Comparison of ENCODE assay signal across 8 mouse cellular contexts in the genomic region with DNA sequence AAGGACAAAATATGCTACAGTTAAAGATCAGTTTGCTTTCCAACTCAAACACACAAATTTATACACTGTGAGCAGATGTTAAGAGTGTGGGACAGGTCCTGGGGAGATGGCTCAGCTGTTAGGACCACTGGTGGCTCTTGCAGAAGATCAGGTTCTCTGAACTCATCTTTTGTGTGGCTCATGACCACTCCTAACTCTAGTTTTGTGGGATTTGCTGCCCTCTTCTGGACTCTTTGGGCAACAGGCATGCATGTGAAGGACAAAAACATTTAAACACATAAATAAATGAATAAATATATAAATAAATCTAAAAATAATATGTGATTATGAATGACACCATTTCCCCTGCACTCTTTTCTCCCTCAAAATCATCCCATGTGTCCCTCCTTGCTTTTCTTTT. TPM values are rescaled to one million over a fixed set of nuclear protein-coding genes. Genes with fewer than 3 reads are reported as not detected.
DNase-seq lines count a peak whose midpoint lies in the region; ATAC-seq and TF ChIP-seq lines count a peak whose summit lies in the region.
"Had no signal": no experiment of that assay in that cellular context is flagged by ENCODE, and none has a peak within 500 bp of the region (broad histone marks: within the 10 kb centered on the region; RNA-seq: fewer than 3 reads in every experiment).

No protein-coding gene starts in this region.

- no peak for ATAC-seq in intestine, postnatal 0 days
- no peak for ATAC-seq in intestine, embryonic 16.5 days
- no peak for ATAC-seq in embryonic facial prominence, embryonic 14.5 days (ENCODE audit: low read depth)

- H3K36me3 ChIP-seq in intestine, postnatal 0 days (ENCODE audit: control insufficient read depth, insufficient read depth): no peaks in the 10 kb centered on the region
- no peaks in the 10 kb centered on the region for H3K36me3 ChIP-seq in intestine, embryonic 16.5 days (ENCODE audit: control insufficient read depth, insufficient read depth, low read length)
- H3K36me3 ChIP-seq in ES-E14 (ENCODE audit: control insufficient read depth, insufficient read depth, low read length, poor library complexity, severe bottlenecking): no peaks in the 10 kb centered on the region
- no peaks in the 10 kb centered on the region for H3K36me3 ChIP-seq in embryonic facial prominence, embryonic 14.5 days (ENCODE audit: control insufficient read depth, insufficient read depth, low read length)
- H3K36me3 ChIP-seq: embryonic facial prominence, embryonic 15.5 days had no signal

- H3K4me2 ChIP-seq in intestine, postnatal 0 days (replicated peaks; ENCODE audit: low read depth): no peak overlapping the region
- H3K4me2 ChIP-seq in intestine, embryonic 16.5 days (ENCODE audit: low read depth, low read length): no peak overlapping the region
- H3K4me2 ChIP-seq in embryonic facial prominence, embryonic 14.5 days (ENCODE audit: low read depth, low read length): no peak overlapping the region
- H3K4me2 ChIP-seq: embryonic facial prominence, embryonic 15.5 days had no signal

- peak; percentile 49 for DNase-seq in 416B (ENCODE audit: low read depth)
- DNase-seq in ES-E14 (ENCODE audit: low read depth, low spot score): peak; percentile 24
- DNase-seq in embryonic facial prominence, embryonic 14.5 days (ENCODE audit: low spot score): peak; percentile 20
- DNase-seq in mesoderm, embryonic 11.5 days (ENCODE audit: low read depth, low spot score): peak; percentile 40
- no peak for DNase-seq in yolk sac, embryonic 10.5 days (ENCODE audit: low spot score)

- in situ Hi-C loops in ES-E14 (cut with MboI; ENCODE audit: low sequenced_read_pairs in 2 of 2, unreplicated experiment in 2 of 2): no loop called here

- no peak overlapping the region for H3K27ac ChIP-seq in intestine, postnatal 0 days (ENCODE audit: low read depth, low read length)
- no peak overlapping the region for H3K27ac ChIP-seq in intestine, embryonic 16.5 days (ENCODE audit: low read length)
- no peak overlapping the region for H3K27ac ChIP-seq in ES-E14 (ENCODE audit: insufficient read depth, low read depth, low read length, poor library complexity, severe bottlenecking)
- H3K27ac ChIP-seq in embryonic facial prominence, embryonic 14.5 days (replicated peaks; ENCODE audit: low read depth, low read length): no peak overlapping the region
- H3K27ac ChIP-seq: embryonic facial prominence, embryonic 15.5 days had no signal

- H3K9ac ChIP-seq in intestine, postnatal 0 days (ENCODE audit: low read depth, low read length): no peak overlapping the region
- no peak overlapping the region for H3K9ac ChIP-seq in intestine, embryonic 16.5 days (ENCODE audit: low read depth, low read length)
- no peak overlapping the region for H3K9ac ChIP-seq in ES-E14 (ENCODE audit: insufficient read depth, low read depth, low read length, poor library complexity, severe bottlenecking)
- no peak overlapping the region for H3K9ac ChIP-seq in embryonic facial prominence, embryonic 14.5 days (ENCODE audit: low read depth, low read length)
- H3K9ac ChIP-seq: embryonic facial prominence, embryonic 15.5 days had no signal

- no peaks in the 10 kb centered on the region for H3K9me3 ChIP-seq in intestine, postnatal 0 days (ENCODE audit: control insufficient read depth)
- H3K9me3 ChIP-seq in intestine, embryonic 16.5 days (ENCODE audit: control insufficient read depth, low read length): no peaks in the 10 kb centered on the region
- H3K9me3 ChIP-seq in ES-E14 (ENCODE audit: control insufficient read depth, insufficient read depth, low read depth, low read length): no peaks in the 10 kb centered on the region
- H3K9me3 ChIP-seq in embryonic facial prominence, embryonic 14.5 days (ENCODE audit: control insufficient read depth, low read length): no peaks in the 10 kb centered on the region
- H3K9me3 ChIP-seq: embryonic facial prominence, embryonic 15.5 days had no signal

- H3K27me3 ChIP-seq in intestine, postnatal 0 days (replicated peaks; ENCODE audit: control insufficient read depth, insufficient read depth, low read length): no peaks in the 10 kb centered on the region
- H3K27me3 ChIP-seq in intestine, embryonic 16.5 days (replicated peaks; ENCODE audit: control insufficient read depth, insufficient read depth, low read length): no peaks in the 10 kb centered on the region
- no peaks in the 10 kb centered on the region for H3K27me3 ChIP-seq in embryonic facial prominence, embryonic 14.5 days (replicated peaks; ENCODE audit: control insufficient read depth, insufficient read depth, low read length)
- H3K27me3 ChIP-seq: embryonic facial prominence, embryonic 15.5 days had no signal

- no peaks in the 10 kb centered on the region for H3K4me1 ChIP-seq in intestine, postnatal 0 days (replicated peaks; ENCODE audit: control insufficient read depth, insufficient read depth, low read length)
- no peaks in the 10 kb centered on the region for H3K4me1 ChIP-seq in intestine, embryonic 16.5 days (ENCODE audit: control insufficient read depth, insufficient read depth, low read length)
- no peaks in the 10 kb centered on the region for H3K4me1 ChIP-seq in ES-E14 (ENCODE audit: control insufficient read depth in 2 of 2, insufficient read depth in 2 of 2, low read length in 2 of 2, poor library complexity in 1 of 2)
- H3K4me1 ChIP-seq in embryonic facial prominence, embryonic 14.5 days (ENCODE audit: control insufficient read depth, insufficient read depth, low read length): no peaks in the 10 kb centered on the region
- H3K4me1 ChIP-seq: embryonic facial prominence, embryonic 15.5 days had no signal

- no peak overlapping the region for H3K4me3 ChIP-seq in intestine, postnatal 0 days (ENCODE audit: low read depth, low read length)
- H3K4me3 ChIP-seq in intestine, embryonic 16.5 days (ENCODE audit: low read length): no peak overlapping the region
- no peak overlapping the region for H3K4me3 ChIP-seq in ES-E14 (ENCODE audit: insufficient read depth in 1 of 2, low read depth in 1 of 2, low read length in 2 of 2, poor library complexity in 1 of 2, severe bottlenecking in 1 of 2)
- H3K4me3 ChIP-seq in embryonic facial prominence, embryonic 14.5 days (ENCODE audit: low read depth, low read length): no peak overlapping the region
- H3K4me3 ChIP-seq: embryonic facial prominence, embryonic 15.5 days had no signal

- peak; percentile 55 for TF ChIP-seq CTCF in intestine, postnatal 0 days (IDR thresholded peaks at IDR 0.05; ENCODE audit: low read depth)

TF ChIP-seq in ES-E14, 5 proteins besides CTCF, POLR2A, EP300 and RAD21:
- TF ChIP-seq MAFK (IDR thresholded peaks at IDR 0.05; ENCODE audit: insufficient read depth, low read depth, low read length): no peak
- TF ChIP-seq HCFC1 (IDR thresholded peaks at IDR 0.05; ENCODE audit: borderline replicate concordance, insufficient read depth, low read length): no peak
- TF ChIP-seq ZC3H11A (IDR thresholded peaks at IDR 0.05; ENCODE audit: borderline replicate concordance, low read depth, low read length): no peak
- TF ChIP-seq ZNF384 (IDR thresholded peaks at IDR 0.05; ENCODE audit: low read depth, low read length): no peak
- no peak for TF ChIP-seq CHD2 (IDR thresholded peaks at IDR 0.05; ENCODE audit: low read depth, low read length)

RNA-seq across cellular contexts. Expression of gene Zfp449, which starts 5.9 kb away (rescaled TPM):
- polyA plus RNA-seq in intestine, postnatal 0 days (2015; fragmentation: Nextera tagmentation; extraction: Ambion mirVana): 2.2 and 2.4 TPM in 2 replicates
- polyA plus RNA-seq in intestine, embryonic 16.5 days (2015; fragmentation: Nextera tagmentation; extraction: Ambion mirVana): 5.3 and 5.4 TPM in 2 replicates
- total RNA-seq in ES-E14 (2012; rRNA removed): 2.0 and 3.0 TPM in 2 replicates
- polyA plus RNA-seq in embryonic facial prominence, embryonic 14.5 days (2014; fragmentation: Nextera tagmentation; extraction: Ambion mirVana): 10.7 and 11.6 TPM in 2 replicates

RNA-seq across cellular contexts. Expression of gene Smim10l2a, which starts 34.1 kb away (rescaled TPM):
- 2.6 and 2.7 TPM in 2 replicates for polyA plus RNA-seq in intestine, postnatal 0 days (2015; fragmentation: Nextera tagmentation; extraction: Ambion mirVana)
- polyA plus RNA-seq in intestine, embryonic 16.5 days (2015; fragmentation: Nextera tagmentation; extraction: Ambion mirVana): 4.4 and 4.9 TPM in 2 replicates
- total RNA-seq in ES-E14 (2012; rRNA removed): 4.2 and 5.7 TPM in 2 replicates
- 3.3 and 4.0 TPM in 2 replicates for polyA plus RNA-seq in embryonic facial prominence, embryonic 14.5 days (2014; fragmentation: Nextera tagmentation; extraction: Ambion mirVana)
